Mouse (Mus musculus) midbrain, postnatal 0 days (tissue): ENCODE data around the gene Map3k14. TPM values are rescaled to one million over a fixed set of nuclear protein-coding genes. Genes with fewer than 3 reads are reported as not detected.

Experiments
- ATAC-seq: fragments of 200-750 bp; cut with Nextera tagmentation; 2 replicates; pipeline ENCODE4 v1.8.0; 2017; ENCODE audit warnings: moderate number of reproducible peaks, mild to moderate bottlenecking, moderate TSS enrichment, moderate library complexity; ENCODE audit not compliant: low FRiP score
- DNase-seq: peaks from one replicate; pipeline ENCODE4 v3.0.0-alpha.2; 2015; ENCODE audit warnings: low spot score
- H3K27ac ChIP-seq: fragments of 300-500 bp; sonication (generic); 2 replicates; pipeline ENCODE4 v1.5.1; 2014; ENCODE audit warnings: low read depth, mild to moderate bottlenecking, low read length, mixed read lengths
- H3K27me3 ChIP-seq: fragments of 300-500 bp; sonication (generic); 2 replicates; pipeline ENCODE4 v1.6.1; 2014; ENCODE audit warnings: low read length, control low read depth, mixed read lengths; ENCODE audit not compliant: insufficient read depth
- H3K36me3 ChIP-seq: fragments of 300-500 bp; sonication (generic); 2 replicates; pipeline ENCODE4 v1.6.1; 2014; ENCODE audit warnings: low read length, control low read depth, mixed read lengths; ENCODE audit not compliant: insufficient read depth
- H3K4me1 ChIP-seq: fragments of 300-500 bp; sonication (generic); 2 replicates; pipeline ENCODE4 v1.6.1; 2014; ENCODE audit warnings: mild to moderate bottlenecking, control low read depth, antibody characterized with exemption, low read length, mixed read lengths; ENCODE audit not compliant: insufficient read depth
- H3K4me2 ChIP-seq: fragments of 300-500 bp; sonication (generic); 2 replicates; pipeline ENCODE4 v1.6.1; 2014; ENCODE audit warnings: low read depth, mild to moderate bottlenecking, low read length, mixed read lengths; ENCODE audit not compliant: poor library complexity, severe bottlenecking
- H3K4me3 ChIP-seq: fragments of 300-500 bp; sonication (generic); 2 replicates; pipeline ENCODE4 v1.5.1; 2014; ENCODE audit warnings: low read depth, mild to moderate bottlenecking, low read length, moderate library complexity
- H3K9ac ChIP-seq: fragments of 300-500 bp; sonication (generic); replicated peaks from 2 replicates; pipeline ENCODE4 v1.6.1; 2014; ENCODE audit warnings: mild to moderate bottlenecking, low read length, moderate library complexity, mixed read lengths; ENCODE audit not compliant: poor library complexity, severe bottlenecking
- H3K9me3 ChIP-seq: fragments of 300-500 bp; sonication (generic); 2 replicates; pipeline ENCODE4 v1.6.1; 2016; ENCODE audit warnings: low read length, control low read depth
- CTCF ChIP-seq: IDR thresholded peaks from 2 replicates; pipeline ENCODE4 v1.5.1; 2016; ENCODE audit warnings: antibody characterized with exemption, mild to moderate bottlenecking
- WGBS: fragments of 180-500 bp; shearing (Covaris S2); extraction: QIAGEN DNeasy Blood & Tissue Kit; methylation state at CpG from one replicate; pipeline ENCODE4 v1.1.7; 2014; 5-methylcytosine and 5-hydroxymethylcytosine counted together
- polyA plus RNA-seq: library from polyadenylated mRNA; unstranded; fragments of >200 nt; fragmentation: Nextera tagmentation; extraction: Ambion mirVana; gene quantifications from 2 replicates; pipeline ENCODE4 v1.2.1, GENCODE M21; 2015
- total RNA-seq: library from RNA; depleted of rRNA; stranded (reverse); fragments of >200 nt; gene quantifications from 2 replicates; pipeline ENCODE4 v1.2.3, GENCODE M21; 2014

Map3k14 gene
- total and polyA plus RNA-seq, 2 experiments from 2014 or later, result 1.7 to 6.1 TPM

DNA sequence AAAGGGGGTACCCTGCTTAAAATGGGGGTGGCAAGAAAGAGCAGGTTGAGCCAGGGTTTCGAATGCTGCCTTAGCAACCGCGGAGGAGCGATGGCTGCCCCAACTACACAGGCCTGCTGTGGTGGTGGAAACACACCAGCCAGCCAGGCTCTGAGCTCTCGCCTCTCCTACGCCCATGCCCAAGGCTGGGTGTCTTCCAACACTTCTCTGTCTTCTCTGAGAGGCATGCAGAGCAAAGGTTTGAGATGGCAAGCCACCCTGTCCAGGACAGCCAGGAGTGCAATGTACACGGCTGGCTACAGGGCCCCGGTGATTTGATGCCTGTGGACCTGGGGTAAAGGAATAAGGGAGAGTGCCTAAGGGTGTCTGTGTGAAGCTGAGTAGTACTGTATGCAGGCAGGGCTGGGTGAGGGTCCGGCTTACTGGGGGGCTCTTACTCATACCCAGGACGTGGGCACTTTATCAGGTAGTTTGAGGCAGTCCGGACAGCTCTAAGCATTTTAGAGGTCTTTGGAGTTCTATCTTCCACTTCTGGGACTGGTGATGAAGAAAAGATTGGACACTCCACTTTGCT lies 93.4 kb downstream of the Map3k14 start:
- WGBS, result 92% methylated on average over 11 of the region's 11 CpGs

DNA sequence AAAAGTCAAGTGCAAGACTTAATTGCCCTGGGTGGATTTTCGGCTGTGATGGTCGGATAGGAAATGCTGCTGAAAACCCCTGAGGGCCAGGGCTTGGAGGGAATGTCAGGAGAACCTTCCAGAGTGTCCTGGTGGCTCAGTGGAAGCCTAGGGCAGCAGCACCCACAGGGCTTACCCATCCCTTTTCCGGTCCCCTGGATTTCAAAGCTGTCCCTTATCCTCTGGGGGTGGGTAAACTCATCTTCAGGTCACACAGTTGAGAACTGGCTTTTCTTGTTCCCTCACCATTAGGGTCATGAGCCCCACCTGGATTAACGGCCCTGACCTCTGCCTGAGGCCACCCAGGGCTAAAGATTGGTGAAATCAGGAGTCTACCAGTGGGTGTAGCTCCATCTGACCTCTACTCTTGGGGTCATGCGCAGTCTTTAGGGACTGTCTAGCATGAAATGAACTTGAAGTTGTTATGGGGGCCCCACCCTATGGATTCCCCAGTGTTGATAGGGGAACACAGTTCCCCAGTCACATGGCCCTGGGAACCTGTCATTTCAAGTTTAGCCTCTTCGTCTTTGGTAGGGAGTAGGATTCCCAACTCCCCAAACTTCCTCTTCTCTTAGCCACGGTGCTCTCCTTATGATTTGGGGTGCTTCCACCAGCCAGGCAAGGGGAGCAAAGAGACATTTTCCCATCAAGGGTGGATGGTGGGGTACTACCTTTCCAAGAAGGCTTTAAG lies 94.1 kb downstream of the Map3k14 start:
- Histone ChIP-seq H3K9me3 (no peaks in the 10 kb centered on the region), H3K9ac (no peak overlapping the region), H3K36me3 (no peaks in the 10 kb centered on the region), H3K27ac (no peak overlapping the region), H3K4me2 (peak overlapping the region; percentile 89; the same call in 1 of the 2 replicates), H3K4me1 (peaks cover 30% of the 10 kb centered on the region), H3K27me3 (no peaks in the 10 kb centered on the region), H3K4me3 (no peak overlapping the region)
- no peak for TF ChIP-seq CTCF
- no peak for ATAC-seq
- DNase-seq, result no peak
- 81% methylated on average over 7 of the region's 7 CpGs for WGBS

More for the DNA sequence above, 93.4 kb downstream of the Map3k14 start:
- Histone ChIP-seq H3K9ac (no peak overlapping the region), H3K27me3 (no peaks in the 10 kb centered on the region), H3K4me2 (no peak overlapping the region), H3K27ac (no peak overlapping the region), H3K4me1 (peaks cover 30% of the 10 kb centered on the region), H3K9me3 (no peaks in the 10 kb centered on the region), H3K36me3 (no peaks in the 10 kb centered on the region), H3K4me3 (no peak overlapping the region)
- ATAC-seq (no peak), DNase-seq (no peak)
- no peak for TF ChIP-seq CTCF

DNA sequence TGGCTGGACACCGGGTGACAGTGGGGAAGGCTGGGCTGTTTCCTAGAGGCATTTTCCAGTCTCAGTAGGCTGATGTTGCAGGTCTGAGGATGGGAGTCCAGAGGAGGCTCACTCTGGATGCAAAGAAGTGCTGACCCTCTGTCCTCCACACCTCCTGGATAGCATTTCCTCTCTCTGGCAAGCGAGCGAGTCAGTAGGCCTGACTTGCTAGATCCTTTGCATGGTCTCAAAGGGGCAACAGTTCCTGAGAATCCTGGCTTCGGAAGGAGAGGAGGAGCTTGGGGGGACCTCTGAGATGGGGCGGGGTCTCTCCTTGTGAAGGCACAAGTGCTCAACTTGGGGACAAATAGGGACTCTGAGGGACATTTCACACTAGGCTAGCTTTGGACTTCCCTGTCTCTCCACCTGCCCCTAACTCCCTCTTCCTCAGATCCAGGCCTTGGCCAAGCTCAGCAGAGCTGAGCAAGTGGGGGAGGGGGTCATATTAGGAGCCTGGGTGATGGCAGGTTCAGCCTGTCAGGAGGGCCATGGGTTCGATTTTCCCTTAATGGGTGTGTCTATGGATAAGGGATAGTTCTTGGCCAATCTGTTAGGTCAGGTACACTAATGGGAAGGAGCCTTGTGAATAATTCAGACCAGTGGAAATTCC lies 94.8 kb downstream of the Map3k14 start:
- H3K27ac ChIP-seq, result no peak overlapping the region
- 74% methylated on average over 6 of the region's 6 CpGs for WGBS
- no peak for DNase-seq
- H3K4me2 ChIP-seq, result peak overlapping the region; percentile 89
- H3K27me3 ChIP-seq, result no peaks in the 10 kb centered on the region
- H3K4me3 ChIP-seq, result peak overlapping the region; percentile 85
- 0 out of 2 replicates have a peak overlapping the region, but pooled peaks have one; percentile 89 for H3K9ac ChIP-seq
- no peaks in the 10 kb centered on the region for H3K36me3 ChIP-seq
- H3K9me3 ChIP-seq, result no peaks in the 10 kb centered on the region
- TF ChIP-seq CTCF, result no peak
- peaks cover 30% of the 10 kb centered on the region for H3K4me1 ChIP-seq
- no peak for ATAC-seq

DNA sequence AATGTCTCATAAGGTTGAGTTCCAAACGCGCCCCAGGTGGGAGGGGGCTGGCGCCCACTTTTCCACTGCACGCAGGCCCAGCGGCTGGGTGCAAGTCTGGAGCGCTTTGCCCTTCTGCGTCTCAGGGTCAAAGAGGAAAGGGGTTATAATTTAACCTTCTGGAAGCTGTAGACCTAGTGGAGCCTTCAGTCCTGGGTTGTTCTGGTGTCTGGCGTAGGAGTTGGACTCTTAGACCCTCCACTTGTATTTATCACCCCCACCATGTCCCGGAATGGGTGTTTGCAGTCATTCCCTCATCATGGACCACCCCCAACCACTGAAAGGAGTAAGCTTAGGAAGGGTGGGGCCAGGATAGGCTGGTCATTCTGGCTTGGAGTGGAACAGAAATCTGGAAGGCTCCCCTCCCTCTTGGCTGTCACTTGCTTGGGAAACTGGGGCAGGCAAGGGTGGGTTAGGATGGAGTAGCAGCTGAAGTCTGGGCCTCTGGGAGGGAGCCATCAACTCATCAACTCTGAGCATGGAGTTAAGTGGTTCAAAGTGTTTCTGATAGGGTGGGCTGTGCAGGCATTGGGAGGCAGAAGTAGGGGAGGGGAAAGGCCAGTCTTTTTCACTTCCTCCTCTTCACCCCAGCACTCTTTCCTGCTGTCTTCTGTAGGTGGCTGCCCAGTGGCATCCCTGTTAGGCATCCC lies 95.4 kb downstream of the Map3k14 start:
- no peaks in the 10 kb centered on the region for H3K36me3 ChIP-seq
- peaks cover 30% of the 10 kb centered on the region for H3K4me1 ChIP-seq
- ATAC-seq (no peak), DNase-seq (no peak)
- TF ChIP-seq CTCF, result no peak
- H3K27ac ChIP-seq, result no peak overlapping the region
- H3K27me3 ChIP-seq, result no peaks in the 10 kb centered on the region
- H3K9me3 ChIP-seq, result no peaks in the 10 kb centered on the region
- peak overlapping the region; percentile 89 for H3K4me2 ChIP-seq
- peak overlapping the region; percentile 85 for H3K4me3 ChIP-seq
- peak overlapping the region; percentile 89 for H3K9ac ChIP-seq
- 69% methylated on average over 9 of the region's 9 CpGs for WGBS

DNA sequence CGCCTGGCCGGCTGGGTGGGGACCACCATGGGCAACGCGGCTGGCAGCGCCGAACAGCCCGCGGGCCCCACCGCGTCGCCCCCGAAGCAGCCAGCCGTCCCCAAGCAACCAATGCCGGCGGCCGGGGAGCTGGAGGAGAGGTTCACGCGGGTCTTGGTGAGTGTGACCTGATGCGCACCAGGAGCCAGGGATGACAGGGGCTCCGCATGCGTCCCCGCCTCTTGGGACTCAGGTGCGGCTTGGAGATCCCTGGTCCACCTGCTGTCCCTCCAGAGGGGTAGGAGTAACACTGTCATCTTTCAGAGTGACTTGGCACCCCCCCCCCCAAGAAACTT lies 96.0 kb downstream of the Map3k14 start:
- peak overlapping the region; percentile 74; the same call in 1 of the 2 replicates for H3K27ac ChIP-seq
- no peak for ATAC-seq
- WGBS, result 4% methylated on average over 19 of the region's 23 CpGs

More for the DNA sequence above, 96.0 kb downstream of the Map3k14 start:
- H3K9ac ChIP-seq, result peak overlapping the region; percentile 89
- H3K36me3 ChIP-seq, result no peaks in the 10 kb centered on the region
- H3K4me3 ChIP-seq, result peak overlapping the region; percentile 85
- H3K4me1 ChIP-seq, result peaks cover 30% of the 10 kb centered on the region
- H3K27me3 ChIP-seq, result no peaks in the 10 kb centered on the region
- no peaks in the 10 kb centered on the region for H3K9me3 ChIP-seq
- H3K4me2 ChIP-seq, result peak overlapping the region; percentile 89
- DNase-seq, result no peak
- no peak for TF ChIP-seq CTCF
